Mouse (Mus musculus) heart, postnatal 0 days (tissue): ENCODE results near the gene Dusp28.

ENCODE experiments used
- CTCF ChIP-seq: IDR thresholded peaks from 2 replicates; pipeline ENCODE4 v1.5.1; 2016; ENCODE audit warnings: antibody characterized with exemption, control low read depth, low read depth
- EP300 ChIP-seq: IDR thresholded peaks from 2 replicates; pipeline ENCODE4 v1.6.1; 2016; ENCODE audit warnings: antibody characterized with exemption, low read depth

DNA sequence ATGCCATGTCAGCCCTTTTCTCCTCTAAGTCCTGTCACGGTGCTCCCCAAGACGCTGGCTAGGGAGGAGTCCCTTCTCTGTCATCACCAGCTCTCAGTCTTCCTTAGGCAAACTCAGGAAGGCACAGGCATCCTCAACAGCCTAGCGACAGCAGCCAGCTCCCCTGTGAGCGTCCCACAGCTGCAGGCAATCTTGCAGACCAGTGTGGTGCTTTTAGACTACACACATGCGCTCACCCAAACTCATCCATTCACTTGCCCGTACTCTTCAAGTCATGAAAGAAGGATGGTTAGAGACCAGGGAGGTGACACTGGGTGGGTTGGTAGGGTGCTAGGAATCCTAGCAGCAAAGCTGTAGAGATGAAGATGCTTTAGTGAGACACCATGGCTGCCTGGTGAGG, 45.3 kb upstream of the Dusp28 start:
- TF ChIP-seq CTCF: no peak
- no peak for TF ChIP-seq EP300
